Mouse (Mus musculus): ENCODE results near the gene Ggt1. TPM values are rescaled to one million over a fixed set of nuclear protein-coding genes. Genes with fewer than 3 reads are reported as not detected.

Ggt1 gene
- total RNA-seq, 4 experiments from 2014 or later, result not detected

GRCm38 (mm10) chr10:75632633-75633032 lies 71.2 kb downstream of the Ggt1 start:
- peak; percentile 66 to 67 for DNase-seq (ENCODE audit: low spot score in 2 of 2)

GRCm38 (mm10) chr10:75633048-75633447 lies 71.6 kb downstream of the Ggt1 start:
- no peak for DNase-seq (ENCODE audit: low spot score in 2 of 2)

- DNase-seq (ENCODE audit: low spot score in 2 of 2), result no peak
Measured at GRCm38 (mm10) chr10:75633576-75634139, 72.3 kb downstream of the Ggt1 start.

GRCm38 (mm10) chr10:75634610-75635009 lies 73.2 kb downstream of the Ggt1 start:
- DNase-seq (ENCODE audit: low spot score in 2 of 2), result no peak

GRCm38 (mm10) chr10:75635019-75635692 lies 73.8 kb downstream of the Ggt1 start:
- DNase-seq (ENCODE audit: low spot score in 2 of 2), result no peak

- peak; percentile 81 to 85 for DNase-seq (ENCODE audit: low spot score in 2 of 2)
Measured at GRCm38 (mm10) chr10:75635693-75636055, 74.3 kb downstream of the Ggt1 start.

Other genes with a start within 250 kb of the Ggt1 start
- gene Adora2a, start 244.7 kb upstream of the Ggt1 start, total RNA-seq (2022), result 1 to 10 TPM in 1 of 4 experiments, under 1 TPM in 3; 0.29 to 1.7 (median 0.76) TPM
- under 1 TPM in 2 of 4 experiments, not detected in 2; 0.10 to 0.48 TPM for gene Upb1, start 160.5 kb upstream of the Ggt1 start, total RNA-seq (2022)
- gene Snrpd3, start 44.1 kb upstream of the Ggt1 start, total RNA-seq (2022), result 10 to 100 TPM; 67.9 to 78.5 (median 70.7) TPM
- 10 to 100 TPM; 46.7 to 68.3 (median 56.0) TPM for gene Gucd1, start 43.6 kb upstream of the Ggt1 start, total RNA-seq (2022)
- gene Lrrc75b, start 1.3 kb upstream of the Ggt1 start, total RNA-seq (2022), result under 1 TPM in 1 of 4 experiments, not detected in 3; 0.07 TPM
- 1 to 10 TPM; 1.2 to 2.5 (median 2.0) TPM for gene Ggt5, start 27.7 kb downstream of the Ggt1 start, total RNA-seq (2022)
- 1 to 10 TPM in 1 of 4 experiments, under 1 TPM in 3; 0.53 to 2.1 (median 0.78) TPM for gene Susd2, start 82.4 kb downstream of the Ggt1 start, total RNA-seq (2022)
- gene Cabin1, start 202.7 kb downstream of the Ggt1 start, total RNA-seq (2022), result 1 to 10 TPM; 6.6 to 9.3 (median 7.4) TPM
- 10 to 100 TPM; 23.6 to 32.6 (median 29.5) TPM for gene Ddt, start 211.8 kb downstream of the Ggt1 start, total RNA-seq (2022)
- gene Gm20441, start 219.3 kb downstream of the Ggt1 start, total RNA-seq (2022), result not detected
- 1 to 10 TPM; 2.6 to 4.8 (median 3.1) TPM for gene Gstt3, start 219.8 kb downstream of the Ggt1 start, total RNA-seq (2022)
- 1 to 10 TPM; 4.6 to 8.3 (median 4.8) TPM for gene Gstt1, start 237.0 kb downstream of the Ggt1 start, total RNA-seq (2022)